Mouse (Mus musculus): ENCODE measurements at regions not wholly inside any gene's neighbourhood (a gene's known extent, or its start where the extent isn't known, plus 50 kb on each side); places are given as distances from the start of the nearest gene placed in this dataset.

GRCm38 (mm10) chr4:12837097-12837426 is 665.2 kb upstream of the Fam92a start:
- 60% methylated on average over 1 of the region's 1 CpGs for WGBS

GRCm38 (mm10) chr4:12836326-12837096 is 664.7 kb upstream of the Fam92a start:
- Histone ChIP-seq H3K4me1 (ENCODE audit: control insufficient read depth, insufficient read depth, low read length) (no peaks in the 10 kb centered on the region), H3K9me3 (ENCODE audit: control insufficient read depth, low read length) (no peaks in the 10 kb centered on the region), H3K4me2 (replicated peaks; ENCODE audit: low read depth, low read length) (no peak overlapping the region), H3K9ac (ENCODE audit: low read depth, low read length) (no peak overlapping the region), H3K27ac (ENCODE audit: low read depth, low read length) (no peak overlapping the region), H3K36me3 (ENCODE audit: control insufficient read depth, insufficient read depth, low read length) (no peaks in the 10 kb centered on the region), H3K4me3 (ENCODE audit: low read length) (no peak overlapping the region), H3K27me3 (ENCODE audit: control insufficient read depth, insufficient read depth, low read length) (no peaks in the 10 kb centered on the region)
- ATAC-seq (ENCODE audit: low FRiP score, low TSS enrichment), result no peak
- WGBS, result 64% methylated on average over 4 of the region's 4 CpGs

More at GRCm38 (mm10) chr4:12837097-12837426, 665.2 kb upstream of the Fam92a start:
- H3K9me3 ChIP-seq (ENCODE audit: control insufficient read depth, low read length), result no peaks in the 10 kb centered on the region
- no peaks in the 10 kb centered on the region for H3K36me3 ChIP-seq (ENCODE audit: control insufficient read depth, insufficient read depth, low read length)
- H3K4me1 ChIP-seq (ENCODE audit: control insufficient read depth, insufficient read depth, low read length), result no peaks in the 10 kb centered on the region
- no peak for ATAC-seq (ENCODE audit: low FRiP score, low TSS enrichment)
- H3K4me2 ChIP-seq (replicated peaks; ENCODE audit: low read depth, low read length), result no peak overlapping the region
- H3K27ac ChIP-seq (ENCODE audit: low read depth, low read length), result no peak overlapping the region
- no peak overlapping the region for H3K4me3 ChIP-seq (ENCODE audit: low read length)
- H3K9ac ChIP-seq (ENCODE audit: low read depth, low read length), result no peak overlapping the region
- H3K27me3 ChIP-seq (ENCODE audit: control insufficient read depth, insufficient read depth, low read length), result no peaks in the 10 kb centered on the region

GRCm38 (mm10) chr4:12826419-12826818 is 654.6 kb upstream of the Fam92a start:
- no peak overlapping the region for H3K27ac ChIP-seq (ENCODE audit: low read depth, low read length)
- no peak overlapping the region for H3K9ac ChIP-seq (ENCODE audit: low read depth, low read length)
- no peaks in the 10 kb centered on the region for H3K27me3 ChIP-seq (ENCODE audit: control insufficient read depth, insufficient read depth, low read length)
- no peaks in the 10 kb centered on the region for H3K9me3 ChIP-seq (ENCODE audit: control insufficient read depth, low read length)
- H3K4me2 ChIP-seq (replicated peaks; ENCODE audit: low read depth, low read length), result no peak overlapping the region
- H3K4me3 ChIP-seq (ENCODE audit: low read length), result no peak overlapping the region
- WGBS, result 91% methylated on average over 1 of the region's 1 CpGs
- H3K4me1 ChIP-seq (ENCODE audit: control insufficient read depth, insufficient read depth, low read length), result no peaks in the 10 kb centered on the region
- ATAC-seq (ENCODE audit: low FRiP score, low TSS enrichment), result no peak
- no peaks in the 10 kb centered on the region for H3K36me3 ChIP-seq (ENCODE audit: control insufficient read depth, insufficient read depth, low read length)

- Histone ChIP-seq H3K9ac (ENCODE audit: low read depth, low read length) (no peak overlapping the region), H3K9me3 (ENCODE audit: control insufficient read depth, low read length) (no peaks in the 10 kb centered on the region), H3K4me2 (replicated peaks; ENCODE audit: low read depth, low read length) (no peak overlapping the region), H3K27ac (ENCODE audit: low read depth, low read length) (no peak overlapping the region), H3K4me3 (ENCODE audit: low read length) (no peak overlapping the region), H3K4me1 (ENCODE audit: control insufficient read depth, insufficient read depth, low read length) (no peaks in the 10 kb centered on the region), H3K36me3 (ENCODE audit: control insufficient read depth, insufficient read depth, low read length) (no peaks in the 10 kb centered on the region), H3K27me3 (ENCODE audit: control insufficient read depth, insufficient read depth, low read length) (no peaks in the 10 kb centered on the region)
- no peak for ATAC-seq (ENCODE audit: low FRiP score, low TSS enrichment)
- 94% methylated on average over 2 of the region's 2 CpGs for WGBS
Observed at GRCm38 (mm10) chr4:12814251-12814650, 642.4 kb upstream of the Fam92a start.

- no peak for ATAC-seq (ENCODE audit: low FRiP score, low TSS enrichment)
- no peak overlapping the region for H3K9ac ChIP-seq (ENCODE audit: low read depth, low read length)
- H3K4me3 ChIP-seq (ENCODE audit: low read length), result no peak overlapping the region
- H3K27ac ChIP-seq (ENCODE audit: low read depth, low read length), result no peak overlapping the region
- no peak overlapping the region for H3K4me2 ChIP-seq (replicated peaks; ENCODE audit: low read depth, low read length)
- no peaks in the 10 kb centered on the region for H3K27me3 ChIP-seq (ENCODE audit: control insufficient read depth, insufficient read depth, low read length)
- H3K4me1 ChIP-seq (ENCODE audit: control insufficient read depth, insufficient read depth, low read length), result no peaks in the 10 kb centered on the region
- 85% methylated on average over 3 of the region's 3 CpGs for WGBS
- no peaks in the 10 kb centered on the region for H3K9me3 ChIP-seq (ENCODE audit: control insufficient read depth, low read length)
- H3K36me3 ChIP-seq (ENCODE audit: control insufficient read depth, insufficient read depth, low read length), result no peaks in the 10 kb centered on the region
Observed at GRCm38 (mm10) chr4:12801186-12801585, 629.4 kb upstream of the Fam92a start.

GRCm38 (mm10) chr4:12799564-12799963 is 627.7 kb upstream of the Fam92a start:
- H3K4me2 ChIP-seq (replicated peaks; ENCODE audit: low read depth, low read length), result no peak overlapping the region
- 60% methylated on average over 5 of the region's 5 CpGs for WGBS
- no peak overlapping the region for H3K9ac ChIP-seq (ENCODE audit: low read depth, low read length)
- no peak overlapping the region for H3K27ac ChIP-seq (ENCODE audit: low read depth, low read length)
- no peaks in the 10 kb centered on the region for H3K4me1 ChIP-seq (ENCODE audit: control insufficient read depth, insufficient read depth, low read length)
- no peaks in the 10 kb centered on the region for H3K36me3 ChIP-seq (ENCODE audit: control insufficient read depth, insufficient read depth, low read length)
- H3K9me3 ChIP-seq (ENCODE audit: control insufficient read depth, low read length), result no peaks in the 10 kb centered on the region
- H3K27me3 ChIP-seq (ENCODE audit: control insufficient read depth, insufficient read depth, low read length), result no peaks in the 10 kb centered on the region
- ATAC-seq (ENCODE audit: low FRiP score, low TSS enrichment), result no peak
- no peak overlapping the region for H3K4me3 ChIP-seq (ENCODE audit: low read length)

GRCm38 (mm10) chr4:12792764-12793422 is 621.1 kb upstream of the Fam92a start:
- Histone ChIP-seq H3K4me3 (ENCODE audit: low read length) (no peak overlapping the region), H3K9ac (ENCODE audit: low read depth, low read length) (no peak overlapping the region), H3K27ac (ENCODE audit: low read depth, low read length) (no peak overlapping the region), H3K4me1 (ENCODE audit: control insufficient read depth, insufficient read depth, low read length) (no peaks in the 10 kb centered on the region), H3K4me2 (replicated peaks; ENCODE audit: low read depth, low read length) (no peak overlapping the region), H3K27me3 (ENCODE audit: control insufficient read depth, insufficient read depth, low read length) (no peaks in the 10 kb centered on the region), H3K36me3 (ENCODE audit: control insufficient read depth, insufficient read depth, low read length) (no peaks in the 10 kb centered on the region), H3K9me3 (ENCODE audit: control insufficient read depth, low read length) (no peaks in the 10 kb centered on the region)
- WGBS, result 86% methylated on average over 11 of the region's 11 CpGs
- ATAC-seq (ENCODE audit: low FRiP score, low TSS enrichment), result no peak

- no peak overlapping the region for H3K4me2 ChIP-seq (replicated peaks; ENCODE audit: low read depth, low read length)
- H3K36me3 ChIP-seq (ENCODE audit: control insufficient read depth, insufficient read depth, low read length), result no peaks in the 10 kb centered on the region
- H3K27me3 ChIP-seq (ENCODE audit: control insufficient read depth, insufficient read depth, low read length), result no peaks in the 10 kb centered on the region
- H3K27ac ChIP-seq (ENCODE audit: low read depth, low read length), result no peak overlapping the region
- no peak overlapping the region for H3K9ac ChIP-seq (ENCODE audit: low read depth, low read length)
- WGBS, result 82% methylated on average over 9 of the region's 9 CpGs
- no peak for ATAC-seq (ENCODE audit: low FRiP score, low TSS enrichment)
- no peaks in the 10 kb centered on the region for H3K9me3 ChIP-seq (ENCODE audit: control insufficient read depth, low read length)
- no peaks in the 10 kb centered on the region for H3K4me1 ChIP-seq (ENCODE audit: control insufficient read depth, insufficient read depth, low read length)
- no peak overlapping the region for H3K4me3 ChIP-seq (ENCODE audit: low read length)
Observed at GRCm38 (mm10) chr4:12791786-12792674, 620.2 kb upstream of the Fam92a start.

- Histone ChIP-seq H3K27ac (ENCODE audit: low read depth, low read length) (no peak overlapping the region), H3K4me2 (replicated peaks; ENCODE audit: low read depth, low read length) (no peak overlapping the region), H3K9me3 (ENCODE audit: control insufficient read depth, low read length) (no peaks in the 10 kb centered on the region), H3K27me3 (ENCODE audit: control insufficient read depth, insufficient read depth, low read length) (no peaks in the 10 kb centered on the region), H3K9ac (ENCODE audit: low read depth, low read length) (no peak overlapping the region), H3K4me1 (ENCODE audit: control insufficient read depth, insufficient read depth, low read length) (no peaks in the 10 kb centered on the region), H3K36me3 (ENCODE audit: control insufficient read depth, insufficient read depth, low read length) (no peaks in the 10 kb centered on the region), H3K4me3 (ENCODE audit: low read length) (no peak overlapping the region)
- 80% methylated on average over 4 of the region's 4 CpGs for WGBS
- ATAC-seq (ENCODE audit: low FRiP score, low TSS enrichment), result no peak
Observed at GRCm38 (mm10) chr4:12785840-12786239, 614.0 kb upstream of the Fam92a start.
